Mouse (Mus musculus) lung, adult 2 months (tissue): ENCODE results near the gene Caskin2.

Experiments used
- CTCF ChIP-seq: fragments of 200-500 bp; IDR thresholded peaks from 2 replicates; pipeline ENCODE4 v1.5.1; 2011; ENCODE audit warnings: mild to moderate bottlenecking, low read length, control low read depth; ENCODE audit not compliant: insufficient read depth
- POLR2A ChIP-seq: fragments of 200-500 bp; IDR thresholded peaks from 2 replicates; pipeline ENCODE4 v1.6.1; 2011; ENCODE audit warnings: low read depth, mild to moderate bottlenecking, control low read depth, low read length, borderline replicate concordance; ENCODE audit errors: extremely low read depth

DNA sequence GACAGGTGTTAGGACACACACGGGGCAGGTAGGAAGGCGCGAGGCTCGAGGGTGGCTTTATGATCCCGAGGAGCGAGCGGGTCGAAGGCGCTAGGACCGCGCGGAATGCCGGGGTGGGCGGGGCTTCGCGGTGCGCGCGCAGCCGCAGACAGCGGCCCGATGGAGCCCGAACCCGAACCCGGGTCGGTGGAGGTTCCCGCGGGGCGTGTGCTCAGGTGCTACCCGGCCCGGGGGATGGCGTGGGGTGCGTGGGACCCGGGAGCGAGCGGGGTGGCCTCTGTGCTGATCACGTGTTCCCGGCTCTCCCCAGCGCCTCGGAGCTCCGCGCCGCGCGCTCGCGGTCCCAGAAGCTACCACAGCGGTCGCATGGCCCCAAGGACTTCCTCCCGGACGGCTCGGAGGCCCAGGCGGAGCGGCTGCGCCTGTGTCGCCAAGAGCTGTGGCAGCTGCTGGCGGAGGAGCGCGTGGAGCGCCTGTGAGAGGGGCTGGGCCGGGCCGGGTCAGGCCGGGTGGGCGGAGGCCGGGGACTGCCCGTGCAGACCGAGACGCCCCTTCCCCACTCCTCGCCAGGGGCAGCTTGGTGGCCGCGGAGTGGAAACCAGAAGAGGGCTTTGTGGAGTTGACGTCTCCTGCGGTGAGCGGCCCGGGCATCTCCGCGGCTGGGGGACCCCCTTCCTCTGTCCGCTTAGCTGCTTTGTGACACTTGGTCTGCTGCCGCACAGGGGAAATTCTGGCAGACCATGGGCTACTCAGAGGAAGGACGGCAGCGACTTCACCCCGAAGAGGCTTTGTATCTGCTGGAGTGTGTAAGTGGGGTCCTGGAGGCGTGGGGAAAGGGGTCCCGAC is 1.4 kb upstream of the Caskin2 start, which contains the start of gene Tsen54:
- no peak for TF ChIP-seq POLR2A
- TF ChIP-seq CTCF: no peak
